Mouse (Mus musculus) stomach, embryonic 14.5 days (tissue): ENCODE data around the gene Lifr. TPM values are rescaled to one million over a fixed set of nuclear protein-coding genes. Genes with fewer than 3 reads are reported as not detected.

Source experiments
- ATAC-seq: fragments of 200-750 bp; cut with Nextera tagmentation; 2 replicates; pipeline ENCODE4 v1.8.0; 2017; ENCODE audit warnings: low read depth, moderate TSS enrichment; ENCODE audit not compliant: insufficient number of reproducible peaks, insufficient read depth, low FRiP score
- H3K27ac ChIP-seq: fragments of 300-500 bp; sonication (generic); 2 replicates; pipeline ENCODE4 v1.5.1; 2014; ENCODE audit warnings: mild to moderate bottlenecking, low read length, moderate library complexity, mixed read lengths
- H3K27me3 ChIP-seq: fragments of 300-500 bp; sonication (generic); 2 replicates; pipeline ENCODE4 v1.6.1; 2014; ENCODE audit warnings: low read length, control low read depth, mixed read lengths; ENCODE audit not compliant: control insufficient read depth, insufficient read depth
- H3K36me3 ChIP-seq: fragments of 300-500 bp; sonication (generic); 2 replicates; pipeline ENCODE4 v1.6.1; 2014; ENCODE audit warnings: mild to moderate bottlenecking, control low read depth, low read length, moderate library complexity, mixed read lengths; ENCODE audit not compliant: control insufficient read depth, insufficient read depth
- H3K4me1 ChIP-seq: fragments of 300-500 bp; sonication (generic); 2 replicates; pipeline ENCODE4 v1.6.1; 2014; ENCODE audit warnings: low read length, control low read depth, mixed read lengths; ENCODE audit not compliant: control insufficient read depth, insufficient read depth
- H3K4me2 ChIP-seq: fragments of 300-500 bp; sonication (generic); replicated peaks from 2 replicates; pipeline ENCODE4 v1.6.1; 2014; ENCODE audit warnings: low read depth, low read length, control low read depth
- H3K4me3 ChIP-seq: fragments of 300-500 bp; sonication (generic); 2 replicates; pipeline ENCODE4 v1.5.1; 2014; ENCODE audit warnings: low read depth, low read length, control low read depth
- H3K9ac ChIP-seq: fragments of 300-500 bp; sonication (generic); replicated peaks from 2 replicates; pipeline ENCODE4 v1.6.1; 2014; ENCODE audit warnings: low read depth, mild to moderate bottlenecking, control low read depth, low read length, moderate library complexity, mixed read lengths
- H3K9me3 ChIP-seq: fragments of 300-500 bp; sonication (generic); 2 replicates; pipeline ENCODE4 v1.6.1; 2016; ENCODE audit warnings: low read depth, low read length, control low read depth; ENCODE audit not compliant: control insufficient read depth
- WGBS: fragments of 180-500 bp; shearing (Covaris S2); extraction: QIAGEN DNeasy Blood & Tissue Kit; methylation state at CpG from one replicate; pipeline ENCODE4 v1.1.7; 2014; 5-methylcytosine and 5-hydroxymethylcytosine counted together
- polyA plus RNA-seq: library from polyadenylated mRNA; unstranded; fragments of >200 nt; fragmentation: Nextera tagmentation; extraction: Ambion mirVana; gene quantifications from 2 replicates; pipeline ENCODE4 v1.2.1, GENCODE M21; 2014

Gene Lifr
- polyA plus RNA-seq, 1 experiment from 2014 or later, result 23.6 TPM

- ATAC-seq, result no peak
- Histone ChIP-seq H3K4me3 (no peak overlapping the region), H3K9me3 (no peaks in the 10 kb centered on the region), H3K27me3 (no peaks in the 10 kb centered on the region), H3K36me3 (no peaks in the 10 kb centered on the region), H3K4me1 (no peaks in the 10 kb centered on the region), H3K27ac (no peak overlapping the region), H3K4me2 (no peak overlapping the region), H3K9ac (no peak overlapping the region)
- WGBS, result 51% methylated on average over 4 of the region's 4 CpGs
Measured at GRCm38 (mm10) chr15:7061995-7062697, 28.3 kb upstream of the Lifr start.

GRCm38 (mm10) chr15:7062698-7063009, 27.8 kb upstream of the Lifr start:
- no peak for ATAC-seq

GRCm38 (mm10) chr15:7063521-7064240, 26.7 kb upstream of the Lifr start:
- ATAC-seq, result no peak
- no peak overlapping the region for H3K4me3 ChIP-seq
- no peaks in the 10 kb centered on the region for H3K36me3 ChIP-seq
- no peak overlapping the region for H3K27ac ChIP-seq
- H3K4me1 ChIP-seq, result no peaks in the 10 kb centered on the region
- WGBS, result 76% methylated on average over 9 of the region's 9 CpGs
- H3K27me3 ChIP-seq, result no peaks in the 10 kb centered on the region
- H3K9ac ChIP-seq, result no peak overlapping the region
- no peak overlapping the region for H3K4me2 ChIP-seq
- H3K9me3 ChIP-seq, result no peaks in the 10 kb centered on the region

More at GRCm38 (mm10) chr15:7062698-7063009, 27.8 kb upstream of the Lifr start:
- WGBS, result 88% methylated on average over 1 of the region's 1 CpGs
- Histone ChIP-seq H3K4me3 (no peak overlapping the region), H3K27ac (no peak overlapping the region), H3K9me3 (no peaks in the 10 kb centered on the region), H3K4me2 (no peak overlapping the region), H3K4me1 (no peaks in the 10 kb centered on the region), H3K9ac (no peak overlapping the region), H3K27me3 (no peaks in the 10 kb centered on the region), H3K36me3 (no peaks in the 10 kb centered on the region)

GRCm38 (mm10) chr15:7064992-7065523, 25.4 kb upstream of the Lifr start:
- Histone ChIP-seq H3K27ac (no peak overlapping the region), H3K4me3 (no peak overlapping the region), H3K9ac (no peak overlapping the region), H3K27me3 (no peaks in the 10 kb centered on the region), H3K9me3 (no peaks in the 10 kb centered on the region), H3K36me3 (no peaks in the 10 kb centered on the region), H3K4me1 (no peaks in the 10 kb centered on the region), H3K4me2 (no peak overlapping the region)
- ATAC-seq, result no peak
- 90% methylated on average over 14 of the region's 14 CpGs for WGBS

GRCm38 (mm10) chr15:7065624-7066023, 24.8 kb upstream of the Lifr start:
- H3K4me3 ChIP-seq, result no peak overlapping the region
- no peak for ATAC-seq
- H3K9me3 ChIP-seq, result no peaks in the 10 kb centered on the region
- no peaks in the 10 kb centered on the region for H3K4me1 ChIP-seq
- no peaks in the 10 kb centered on the region for H3K27me3 ChIP-seq
- no peaks in the 10 kb centered on the region for H3K36me3 ChIP-seq
- no peak overlapping the region for H3K4me2 ChIP-seq
- no peak overlapping the region for H3K9ac ChIP-seq
- 85% methylated on average over 5 of the region's 5 CpGs for WGBS
- no peak overlapping the region for H3K27ac ChIP-seq

GRCm38 (mm10) chr15:7066752-7067151, 23.7 kb upstream of the Lifr start:
- H3K4me2 ChIP-seq, result no peak overlapping the region
- no peak for ATAC-seq
- WGBS, result 74% methylated on average over 3 of the region's 3 CpGs

GRCm38 (mm10) chr15:7069374-7069773, 21.0 kb upstream of the Lifr start:
- no peaks in the 10 kb centered on the region for H3K36me3 ChIP-seq
- no peak overlapping the region for H3K4me3 ChIP-seq
- no peak overlapping the region for H3K27ac ChIP-seq
- H3K27me3 ChIP-seq, result no peaks in the 10 kb centered on the region
- H3K4me1 ChIP-seq, result peaks cover 7% of the 10 kb centered on the region; the same call in 1 of the 2 replicates
- ATAC-seq, result no peak
- H3K4me2 ChIP-seq, result no peak overlapping the region
- H3K9me3 ChIP-seq, result no peaks in the 10 kb centered on the region
- 70% methylated on average over 7 of the region's 7 CpGs for WGBS
- H3K9ac ChIP-seq, result no peak overlapping the region

More at GRCm38 (mm10) chr15:7066752-7067151, 23.7 kb upstream of the Lifr start:
- H3K9ac ChIP-seq, result no peak overlapping the region
- no peaks in the 10 kb centered on the region for H3K36me3 ChIP-seq
- H3K27me3 ChIP-seq, result no peaks in the 10 kb centered on the region
- no peaks in the 10 kb centered on the region for H3K9me3 ChIP-seq
- no peak overlapping the region for H3K27ac ChIP-seq
- no peak overlapping the region for H3K4me3 ChIP-seq
- H3K4me1 ChIP-seq, result peaks cover 7% of the 10 kb centered on the region; the same call in 1 of the 2 replicates

GRCm38 (mm10) chr15:7070199-7070794, 20.1 kb upstream of the Lifr start:
- Histone ChIP-seq H3K4me2 (no peak overlapping the region), H3K4me3 (no peak overlapping the region), H3K27me3 (no peaks in the 10 kb centered on the region), H3K9ac (no peak overlapping the region), H3K4me1 (peaks cover 7% of the 10 kb centered on the region; the same call in 1 of the 2 replicates), H3K36me3 (no peaks in the 10 kb centered on the region), H3K27ac (no peak overlapping the region), H3K9me3 (no peaks in the 10 kb centered on the region)
- 35% methylated on average over 6 of the region's 6 CpGs for WGBS
- ATAC-seq, result no peak
